Mouse (Mus musculus) midbrain, embryonic 10.5 days (tissue): ENCODE measurements around the gene Fry. TPM values are rescaled to one million over a fixed set of nuclear protein-coding genes. Genes with fewer than 3 reads are reported as not detected.

ENCODE experiments used
- DNase-seq: peaks from one replicate; pipeline ENCODE4 v3.0.0-alpha.2; 2017; ENCODE audit warnings: low spot score
- H3K27ac ChIP-seq: fragments of 300-500 bp; sonication (generic); replicated peaks from 2 replicates; pipeline ENCODE4 v1.5.1; 2016; ENCODE audit warnings: mild to moderate bottlenecking
- H3K27me3 ChIP-seq: fragments of 300-500 bp; sonication (generic); 2 replicates; pipeline ENCODE4 v1.6.1; 2016; ENCODE audit warnings: low read depth, mild to moderate bottlenecking; ENCODE audit not compliant: poor library complexity, severe bottlenecking
- H3K36me3 ChIP-seq: fragments of 300-500 bp; sonication (generic); 2 replicates; pipeline ENCODE4 v1.6.1; 2016; ENCODE audit warnings: mild to moderate bottlenecking, moderate library complexity
- H3K4me1 ChIP-seq: fragments of 300-500 bp; sonication (generic); 2 replicates; pipeline ENCODE4 v1.6.1; 2016
- H3K4me3 ChIP-seq: fragments of 300-500 bp; sonication (generic); 2 replicates; pipeline ENCODE4 v1.5.1; 2016; ENCODE audit warnings: mild to moderate bottlenecking, moderate library complexity
- H3K9me3 ChIP-seq: fragments of 300-500 bp; sonication (generic); replicated peaks from 2 replicates; pipeline ENCODE4 v1.6.1; 2016; ENCODE audit warnings: mild to moderate bottlenecking
- WGBS: fragments of 180-500 bp; shearing (Covaris S2); methylation state at CpG from one replicate; pipeline ENCODE4 v1.1.7; 2016; 5-methylcytosine and 5-hydroxymethylcytosine counted together
- polyA plus RNA-seq: library from polyadenylated mRNA; unstranded; fragments of >200 nt; fragmentation: Nextera tagmentation; extraction: Ambion mirVana; gene quantifications from 2 replicates; pipeline ENCODE4 v1.2.1, GENCODE M21; 2016

Gene Fry
- polyA plus RNA-seq, 1 experiment from 2014 or later, result 3.4 TPM

- Histone ChIP-seq H3K27me3 (no peaks in the 10 kb centered on the region), H3K4me3 (no peak overlapping the region), H3K4me1 (no peaks in the 10 kb centered on the region), H3K9me3 (peaks cover 2% of the 10 kb centered on the region; the same call in 1 of the 2 replicates), H3K36me3 (no peaks in the 10 kb centered on the region), H3K27ac (no peak overlapping the region)
- 92% methylated on average over 9 of the region's 9 CpGs for WGBS
- no peak for DNase-seq
Observed at GRCm38 (mm10) chr5:150241638-150242037, 123.2 kb downstream of the Fry start.

GRCm38 (mm10) chr5:150246737-150247136 lies 128.3 kb downstream of the Fry start:
- Histone ChIP-seq H3K4me3 (no peak overlapping the region), H3K4me1 (no peaks in the 10 kb centered on the region), H3K27me3 (no peaks in the 10 kb centered on the region), H3K9me3 (no peaks in the 10 kb centered on the region), H3K27ac (no peak overlapping the region), H3K36me3 (no peaks in the 10 kb centered on the region)
- DNase-seq, result no peak
- WGBS, result 86% methylated on average over 3 of the region's 3 CpGs

- Histone ChIP-seq H3K36me3 (no peaks in the 10 kb centered on the region), H3K4me1 (peaks cover 15% of the 10 kb centered on the region), H3K4me3 (no peak overlapping the region), H3K27me3 (peaks cover 7% of the 10 kb centered on the region), H3K9me3 (no peaks in the 10 kb centered on the region), H3K27ac (no peak overlapping the region)
- 83% methylated on average over 7 of the region's 7 CpGs for WGBS
- no peak for DNase-seq
Observed at GRCm38 (mm10) chr5:150257764-150258163, 139.3 kb downstream of the Fry start.

GRCm38 (mm10) chr5:150259191-150260053 lies 141.0 kb downstream of the Fry start:
- Histone ChIP-seq H3K36me3 (no peaks in the 10 kb centered on the region), H3K27ac (peak overlapping the region; percentile 67), H3K4me3 (peak overlapping the region; percentile 59), H3K9me3 (no peaks in the 10 kb centered on the region), H3K4me1 (peaks cover 15% of the 10 kb centered on the region), H3K27me3 (peaks cover 7% of the 10 kb centered on the region)
- WGBS, result 2% methylated on average over 25 of the region's 29 CpGs
- peak; percentile 49 for DNase-seq

- H3K27me3 ChIP-seq, result peaks cover 7% of the 10 kb centered on the region
- DNase-seq, result no peak
- peaks cover 15% of the 10 kb centered on the region for H3K4me1 ChIP-seq
- H3K4me3 ChIP-seq, result peak overlapping the region; percentile 59
- peak overlapping the region; percentile 67 for H3K27ac ChIP-seq
- no peaks in the 10 kb centered on the region for H3K9me3 ChIP-seq
- WGBS, result 31% methylated on average over 9 of the region's 9 CpGs
- no peaks in the 10 kb centered on the region for H3K36me3 ChIP-seq
Observed at GRCm38 (mm10) chr5:150260054-150260386, 141.6 kb downstream of the Fry start.

GRCm38 (mm10) chr5:150261361-150261760 lies 142.9 kb downstream of the Fry start:
- no peak overlapping the region for H3K27ac ChIP-seq
- H3K4me3 ChIP-seq, result no peak overlapping the region
- no peaks in the 10 kb centered on the region for H3K36me3 ChIP-seq
- no peak for DNase-seq
- 88% methylated on average over 4 of the region's 4 CpGs for WGBS
- H3K27me3 ChIP-seq, result peaks cover 7% of the 10 kb centered on the region
- no peaks in the 10 kb centered on the region for H3K9me3 ChIP-seq
- H3K4me1 ChIP-seq, result peaks cover 15% of the 10 kb centered on the region

- 90% methylated on average over 16 of the region's 16 CpGs for WGBS
- Histone ChIP-seq H3K27me3 (peaks cover 7% of the 10 kb centered on the region), H3K4me1 (peaks cover 15% of the 10 kb centered on the region), H3K36me3 (no peaks in the 10 kb centered on the region), H3K27ac (no peak overlapping the region), H3K9me3 (no peaks in the 10 kb centered on the region), H3K4me3 (no peak overlapping the region)
- DNase-seq, result no peak
Observed at GRCm38 (mm10) chr5:150262046-150262716, 143.7 kb downstream of the Fry start.

GRCm38 (mm10) chr5:150262717-150263103 lies 144.3 kb downstream of the Fry start:
- Histone ChIP-seq H3K4me3 (no peak overlapping the region), H3K9me3 (no peaks in the 10 kb centered on the region), H3K36me3 (no peaks in the 10 kb centered on the region), H3K27me3 (peaks cover 7% of the 10 kb centered on the region), H3K4me1 (peaks cover 15% of the 10 kb centered on the region), H3K27ac (no peak overlapping the region)
- 75% methylated on average over 5 of the region's 5 CpGs for WGBS
- no peak for DNase-seq

- peaks cover 15% of the 10 kb centered on the region for H3K4me1 ChIP-seq
- 82% methylated on average over 12 of the region's 12 CpGs for WGBS
- no peak for DNase-seq
Observed at GRCm38 (mm10) chr5:150263162-150263561, 144.7 kb downstream of the Fry start.

GRCm38 (mm10) chr5:150263656-150264055 lies 145.2 kb downstream of the Fry start:
- DNase-seq, result no peak
- 81% methylated on average over 6 of the region's 6 CpGs for WGBS
- H3K9me3 ChIP-seq, result peaks cover 6% of the 10 kb centered on the region; the same call in 1 of the 2 replicates
- H3K4me1 ChIP-seq, result peaks cover 14% of the 10 kb centered on the region
- no peaks in the 10 kb centered on the region for H3K27me3 ChIP-seq
- no peak overlapping the region for H3K27ac ChIP-seq
- H3K4me3 ChIP-seq, result no peak overlapping the region
- no peaks in the 10 kb centered on the region for H3K36me3 ChIP-seq

More at GRCm38 (mm10) chr5:150263162-150263561, 144.7 kb downstream of the Fry start:
- no peaks in the 10 kb centered on the region for H3K36me3 ChIP-seq
- peaks cover 4% of the 10 kb centered on the region for H3K27me3 ChIP-seq
- no peak overlapping the region for H3K27ac ChIP-seq
- H3K9me3 ChIP-seq, result peaks cover 1% of the 10 kb centered on the region; the same call in 1 of the 2 replicates
- no peak overlapping the region for H3K4me3 ChIP-seq

GRCm38 (mm10) chr5:150265005-150265404 lies 146.6 kb downstream of the Fry start:
- Histone ChIP-seq H3K27ac (no peak overlapping the region), H3K9me3 (peaks cover 9% of the 10 kb centered on the region; the same call in 1 of the 2 replicates), H3K36me3 (no peaks in the 10 kb centered on the region), H3K27me3 (no peaks in the 10 kb centered on the region), H3K4me3 (no peak overlapping the region), H3K4me1 (peaks cover under 1% of the 10 kb centered on the region; the same call in 1 of the 2 replicates)
- DNase-seq, result no peak
- 82% methylated on average over 1 of the region's 1 CpGs for WGBS

- WGBS, result 83% methylated on average over 2 of the region's 2 CpGs
- no peaks in the 10 kb centered on the region for H3K27me3 ChIP-seq
- H3K4me1 ChIP-seq, result no peaks in the 10 kb centered on the region
- H3K4me3 ChIP-seq, result no peak overlapping the region
- no peak overlapping the region for H3K27ac ChIP-seq
- peaks cover 9% of the 10 kb centered on the region; the same call in 1 of the 2 replicates for H3K9me3 ChIP-seq
- no peaks in the 10 kb centered on the region for H3K36me3 ChIP-seq
- DNase-seq, result no peak
Observed at GRCm38 (mm10) chr5:150265953-150266352, 147.5 kb downstream of the Fry start.

- Histone ChIP-seq H3K9me3 (peaks cover 9% of the 10 kb centered on the region; the same call in 1 of the 2 replicates), H3K4me3 (no peak overlapping the region), H3K27ac (no peak overlapping the region), H3K4me1 (no peaks in the 10 kb centered on the region), H3K36me3 (no peaks in the 10 kb centered on the region), H3K27me3 (no peaks in the 10 kb centered on the region)
- no peak for DNase-seq
- WGBS, result 89% methylated on average over 3 of the region's 3 CpGs
Observed at GRCm38 (mm10) chr5:150268261-150268660, 149.8 kb downstream of the Fry start.
